Mouse (Mus musculus): ENCODE data around the gene Pepd.

DNA sequence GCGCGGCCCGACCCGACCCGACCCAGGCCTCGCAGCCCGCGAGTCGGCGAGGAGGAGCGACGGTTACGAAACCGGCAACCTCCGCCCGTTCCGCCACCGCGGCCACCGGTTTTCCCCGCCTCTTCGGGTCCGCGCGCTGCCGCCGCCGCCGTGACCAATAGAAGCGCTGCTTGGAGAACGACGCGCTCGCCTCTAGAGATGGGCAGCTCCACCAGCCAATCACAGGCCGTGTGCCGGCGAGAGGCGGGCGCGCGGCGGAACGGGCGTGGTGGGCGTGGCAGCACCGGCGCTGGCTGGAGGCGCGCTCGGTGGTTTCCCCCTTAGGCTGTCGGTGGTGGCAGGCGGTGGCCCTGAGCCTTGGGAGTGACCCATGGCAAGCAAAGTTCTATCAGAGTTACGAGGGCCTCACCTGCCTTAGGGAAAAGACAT, 144.3 kb downstream of the Pepd start, which contains the start of gene Cebpg:
- TF ChIP-seq CTCF (IDR thresholded peaks at IDR 0.05; ENCODE audit: control insufficient read depth, insufficient read depth, insufficient read length) (no peak), MAX (IDR thresholded peaks at IDR 0.05) (no peak), MYOD1 (IDR thresholded peaks at IDR 0.05; ENCODE audit: control insufficient read depth, insufficient read length, low read depth) (no peak)

Data from C2C12 (cell line).